Mouse (Mus musculus) hindbrain, embryonic 11.5 days (tissue): ENCODE measurements around the gene Fra10ac1. TPM values are rescaled to one million over a fixed set of nuclear protein-coding genes. Genes with fewer than 3 reads are reported as not detected.

Experiments used
- ATAC-seq: fragments of 200-750 bp; cut with Nextera tagmentation; 2 replicates; pipeline ENCODE4 v1.8.0; 2017; ENCODE audit warnings: mild to moderate bottlenecking, moderate TSS enrichment, moderate library complexity; ENCODE audit not compliant: low FRiP score
- DNase-seq: peaks from one replicate; pipeline ENCODE4 v3.0.0-alpha.2; 2015; ENCODE audit warnings: low spot score
- H3K27ac ChIP-seq: fragments of 300-500 bp; sonication (generic); 2 replicates; pipeline ENCODE4 v1.5.1; 2014; ENCODE audit warnings: mild to moderate bottlenecking, low read depth, low read length
- H3K27me3 ChIP-seq: fragments of 300-500 bp; sonication (generic); 2 replicates; pipeline ENCODE4 v1.6.1; 2014; ENCODE audit warnings: mild to moderate bottlenecking, low read length, moderate library complexity, mixed read lengths; ENCODE audit not compliant: control insufficient read depth, insufficient read depth
- H3K36me3 ChIP-seq: fragments of 300-500 bp; sonication (generic); 2 replicates; pipeline ENCODE4 v1.6.1; 2014; ENCODE audit warnings: mild to moderate bottlenecking, low read length, moderate library complexity, mixed read lengths; ENCODE audit not compliant: control insufficient read depth, insufficient read depth
- H3K4me1 ChIP-seq: fragments of 300-500 bp; sonication (generic); replicated peaks from 2 replicates; pipeline ENCODE4 v1.6.1; 2014; ENCODE audit warnings: low read length, mixed read lengths; ENCODE audit not compliant: control insufficient read depth, insufficient read depth
- H3K4me2 ChIP-seq: fragments of 300-500 bp; sonication (generic); replicated peaks from 2 replicates; pipeline ENCODE4 v1.6.1; 2014; ENCODE audit warnings: mild to moderate bottlenecking, low read depth, low read length
- H3K4me3 ChIP-seq: fragments of 300-500 bp; sonication (generic); 2 replicates; pipeline ENCODE4 v1.5.1; 2014; ENCODE audit warnings: low read depth, low read length
- H3K9ac ChIP-seq: fragments of 300-500 bp; sonication (generic); 2 replicates; pipeline ENCODE4 v1.6.1; 2014; ENCODE audit warnings: low read depth, low read length
- H3K9me3 ChIP-seq: fragments of 300-500 bp; sonication (generic); 2 replicates; pipeline ENCODE4 v1.6.1; 2016; ENCODE audit warnings: low read length; ENCODE audit not compliant: control insufficient read depth
- WGBS: fragments of 180-500 bp; shearing (Covaris S2); extraction: QIAGEN DNeasy Blood & Tissue Kit; methylation state at CpG from one replicate; pipeline ENCODE4 v1.1.7; 2014; 5-methylcytosine and 5-hydroxymethylcytosine counted together
- polyA plus RNA-seq: library from polyadenylated mRNA; unstranded; fragments of >200 nt; fragmentation: Nextera tagmentation; extraction: Ambion mirVana; gene quantifications from 2 replicates; pipeline ENCODE4 v1.2.1, GENCODE M21; 2014

Gene Fra10ac1
- polyA plus RNA-seq, 1 experiment from 2014 or later = 54.0 TPM

GRCm38 (mm10) chr19:38259436-38259835 lies 35.5 kb upstream of the Fra10ac1 start:
- 72% methylated on average over 3 of the region's 3 CpGs for WGBS
- Histone ChIP-seq H3K9ac (no peak overlapping the region), H3K4me3 (no peak overlapping the region), H3K4me2 (no peak overlapping the region), H3K27me3 (no peaks in the 10 kb centered on the region), H3K4me1 (no peaks in the 10 kb centered on the region), H3K27ac (no peak overlapping the region), H3K9me3 (no peaks in the 10 kb centered on the region), H3K36me3 (no peaks in the 10 kb centered on the region)
- DNase-seq (no peak), ATAC-seq (no peak)

GRCm38 (mm10) chr19:38258651-38259065 lies 34.7 kb upstream of the Fra10ac1 start:
- Histone ChIP-seq H3K4me2 (no peak overlapping the region), H3K27ac (no peak overlapping the region), H3K36me3 (no peaks in the 10 kb centered on the region), H3K9me3 (no peaks in the 10 kb centered on the region), H3K27me3 (no peaks in the 10 kb centered on the region), H3K4me1 (no peaks in the 10 kb centered on the region), H3K9ac (no peak overlapping the region), H3K4me3 (no peak overlapping the region)
- DNase-seq (no peak), ATAC-seq (no peak)
- 95% methylated on average over 3 of the region's 3 CpGs for WGBS

- ATAC-seq (no peak), DNase-seq (peak; percentile 39)
- no peaks in the 10 kb centered on the region for H3K27me3 ChIP-seq
- no peak overlapping the region for H3K4me3 ChIP-seq
- WGBS = 64% methylated on average over 6 of the region's 6 CpGs
- H3K4me2 ChIP-seq = no peak overlapping the region
- H3K9ac ChIP-seq = no peak overlapping the region
- H3K36me3 ChIP-seq = no peaks in the 10 kb centered on the region
- H3K9me3 ChIP-seq = no peaks in the 10 kb centered on the region
- H3K27ac ChIP-seq = no peak overlapping the region
- H3K4me1 ChIP-seq = no peaks in the 10 kb centered on the region
Measured at GRCm38 (mm10) chr19:38253796-38254195, 29.8 kb upstream of the Fra10ac1 start.

GRCm38 (mm10) chr19:38249627-38250026 lies 25.7 kb upstream of the Fra10ac1 start:
- no peak overlapping the region for H3K4me2 ChIP-seq
- ATAC-seq = no peak
- no peaks in the 10 kb centered on the region for H3K36me3 ChIP-seq
- DNase-seq = no peak
- H3K9me3 ChIP-seq = no peaks in the 10 kb centered on the region
- no peaks in the 10 kb centered on the region; the same call in 1 of the 2 replicates for H3K4me1 ChIP-seq
- H3K27ac ChIP-seq = no peak overlapping the region
- 82% methylated on average over 8 of the region's 8 CpGs for WGBS
- H3K27me3 ChIP-seq = no peaks in the 10 kb centered on the region
- no peak overlapping the region for H3K4me3 ChIP-seq
- H3K9ac ChIP-seq = no peak overlapping the region

GRCm38 (mm10) chr19:38246177-38246622 lies 22.2 kb upstream of the Fra10ac1 start:
- ATAC-seq (peak; percentile 56; the same call in 1 of the 2 replicates), DNase-seq (no peak)
- no peak overlapping the region for H3K4me2 ChIP-seq
- H3K36me3 ChIP-seq = no peaks in the 10 kb centered on the region
- no peak overlapping the region for H3K4me3 ChIP-seq
- H3K9me3 ChIP-seq = no peaks in the 10 kb centered on the region
- H3K9ac ChIP-seq = no peak overlapping the region
- H3K4me1 ChIP-seq = no peaks in the 10 kb centered on the region; the same call in 1 of the 2 replicates
- peak overlapping the region; percentile 30; the same call in 1 of the 2 replicates for H3K27ac ChIP-seq
- 68% methylated on average over 7 of the region's 7 CpGs for WGBS
- H3K27me3 ChIP-seq = no peaks in the 10 kb centered on the region

- H3K36me3 ChIP-seq = no peaks in the 10 kb centered on the region
- H3K27me3 ChIP-seq = no peaks in the 10 kb centered on the region
- no peak overlapping the region for H3K4me2 ChIP-seq
- H3K9ac ChIP-seq = no peak overlapping the region
- H3K27ac ChIP-seq = peak overlapping the region; percentile 30
- ATAC-seq (peak; percentile 38; the same call in 1 of the 2 replicates), DNase-seq (no peak)
- no peaks in the 10 kb centered on the region; the same call in 1 of the 2 replicates for H3K4me1 ChIP-seq
- 69% methylated on average over 10 of the region's 10 CpGs for WGBS
- H3K9me3 ChIP-seq = no peaks in the 10 kb centered on the region
- H3K4me3 ChIP-seq = no peak overlapping the region
Measured at GRCm38 (mm10) chr19:38245361-38246176, 21.6 kb upstream of the Fra10ac1 start.

GRCm38 (mm10) chr19:38244748-38245147 lies 20.8 kb upstream of the Fra10ac1 start:
- no peak overlapping the region for H3K4me2 ChIP-seq
- DNase-seq = no peak
- no peaks in the 10 kb centered on the region for H3K9me3 ChIP-seq
- H3K27ac ChIP-seq = peak overlapping the region; percentile 42; the same call in 1 of the 2 replicates
- 78% methylated on average over 8 of the region's 8 CpGs for WGBS
- ATAC-seq = no peak
- H3K27me3 ChIP-seq = no peaks in the 10 kb centered on the region
- no peaks in the 10 kb centered on the region; the same call in 1 of the 2 replicates for H3K4me1 ChIP-seq
- H3K4me3 ChIP-seq = no peak overlapping the region
- no peaks in the 10 kb centered on the region for H3K36me3 ChIP-seq
- H3K9ac ChIP-seq = no peak overlapping the region

- 91% methylated on average over 8 of the region's 8 CpGs for WGBS
- Histone ChIP-seq H3K4me2 (no peak overlapping the region), H3K4me3 (no peak overlapping the region), H3K27ac (no peak overlapping the region), H3K27me3 (no peaks in the 10 kb centered on the region), H3K36me3 (no peaks in the 10 kb centered on the region), H3K4me1 (peaks cover 3% of the 10 kb centered on the region; the same call in 1 of the 2 replicates), H3K9ac (no peak overlapping the region), H3K9me3 (no peaks in the 10 kb centered on the region)
- DNase-seq (no peak), ATAC-seq (no peak)
Measured at GRCm38 (mm10) chr19:38242314-38242852, 18.4 kb upstream of the Fra10ac1 start.
